Mouse (Mus musculus) frontal cortex, postnatal 14 days (tissue): Measurements from ENCODE around the gene Klhl10.

ENCODE experiments used
- DNase-seq, 2 experiments: peaks; one replicate each; pipeline ENCODE4 v3.0.0; 2022; ENCODE audit warnings: low spot score in 2 of 2

Gene Klhl10

GRCm38 (mm10) chr11:100408076-100408834, 33.5 kb upstream of the Klhl10 start:
- peak in 1 of 2 experiments; percentile 57 for DNase-seq

GRCm38 (mm10) chr11:100408835-100409462, 32.8 kb upstream of the Klhl10 start:
- no peak for DNase-seq

DNA sequence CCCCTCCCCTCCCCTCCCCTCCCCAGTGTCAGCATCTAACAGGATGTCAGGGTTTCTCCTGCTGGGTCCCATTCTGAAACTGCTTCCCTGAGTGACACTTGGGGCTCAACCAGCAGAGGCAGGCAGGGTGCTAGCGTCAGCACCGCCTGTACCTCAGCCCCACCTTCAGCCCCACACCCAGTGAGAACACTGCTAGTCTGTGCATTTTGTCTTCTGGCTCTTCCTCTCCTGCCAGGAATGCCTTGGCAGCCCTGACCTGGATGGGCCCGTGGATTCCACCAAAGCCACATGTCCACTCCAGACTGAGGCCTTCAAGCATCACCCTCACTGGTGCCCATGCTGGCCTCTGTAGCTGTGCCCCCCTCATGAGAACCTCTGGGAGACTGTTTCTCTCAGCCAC, 32.0 kb upstream of the Klhl10 start:
- no peak for DNase-seq

- DNase-seq: no peak
Measured at GRCm38 (mm10) chr11:100411736-100412135, 30.0 kb upstream of the Klhl10 start.

DNA sequence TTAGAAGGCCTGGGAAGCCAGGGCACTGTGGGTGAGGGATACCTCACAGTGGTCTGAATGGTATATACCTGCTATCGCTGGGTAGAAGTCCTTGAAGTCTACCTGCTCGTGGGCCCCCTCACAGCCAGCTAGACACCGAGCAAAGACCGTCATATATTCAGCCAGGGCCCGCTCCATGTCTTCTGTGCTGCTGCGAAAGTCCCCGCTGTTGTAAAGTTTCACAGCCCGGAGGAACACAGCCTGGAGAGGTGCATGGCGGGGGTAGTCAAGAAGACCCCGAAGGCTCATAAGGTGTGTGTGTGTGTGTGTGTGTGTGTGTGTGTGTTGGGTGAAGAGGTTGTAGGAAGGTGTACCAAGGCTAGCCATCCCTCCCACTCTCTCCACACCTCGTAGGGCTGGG, 28.2 kb upstream of the Klhl10 start:
- DNase-seq: no peak

GRCm38 (mm10) chr11:100414021-100414913, 27.4 kb upstream of the Klhl10 start, which contains the start of gene P3h4:
Gene P3h4, minus strand, starts transcription at chr11:100414836.
- DNase-seq: peak in 1 of 2 experiments; percentile 62

- no peak for DNase-seq
Measured at GRCm38 (mm10) chr11:100414914-100415822, 26.5 kb upstream of the Klhl10 start, which contains the start of gene Fkbp10. Gene Fkbp10, plus strand, starts transcription at chr11:100415697.

GRCm38 (mm10) chr11:100421537-100421936, 20.2 kb upstream of the Klhl10 start:
- no peak for DNase-seq

DNA sequence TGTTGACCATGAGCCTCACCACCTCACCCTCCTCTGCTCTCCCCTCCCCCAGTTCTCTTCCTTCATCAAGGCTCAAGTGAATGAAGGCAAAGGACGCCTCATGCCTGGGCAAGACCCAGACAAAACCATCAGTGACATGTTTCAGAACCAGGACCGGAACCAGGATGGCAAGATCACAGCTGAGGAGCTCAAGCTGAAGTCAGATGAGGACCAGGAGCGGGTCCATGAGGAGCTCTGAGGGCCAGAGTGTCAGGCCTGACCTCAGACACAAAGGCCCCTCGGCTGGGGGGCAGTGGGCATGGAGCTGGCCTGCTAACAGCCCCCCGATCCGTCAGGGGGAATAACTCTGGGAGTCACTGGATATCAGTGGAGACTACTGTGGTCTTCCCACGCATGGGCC, 17.9 kb upstream of the Klhl10 start:
- no peak for DNase-seq

DNA sequence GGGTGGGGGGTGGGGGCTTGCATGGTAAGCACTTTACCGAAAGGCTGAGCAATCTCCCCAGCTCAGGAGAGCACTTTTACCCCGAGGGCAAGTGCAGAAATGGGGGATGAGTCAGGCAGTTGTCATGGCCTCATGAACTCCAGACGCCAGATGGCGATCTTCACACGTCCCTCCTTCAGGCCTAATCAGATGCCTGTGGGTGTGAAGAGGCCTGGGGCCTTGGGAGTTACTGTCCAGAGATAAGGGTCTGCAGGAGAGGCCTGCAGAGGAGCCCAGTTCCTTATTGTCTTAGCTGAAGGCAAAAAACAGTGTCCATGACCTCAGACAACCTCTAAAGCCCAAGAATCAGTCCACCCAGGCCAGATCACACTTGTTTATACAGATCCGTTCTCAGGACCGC, 15.9 kb upstream of the Klhl10 start:
- DNase-seq: peak in 1 of 2 experiments; percentile 60

GRCm38 (mm10) chr11:100426820-100427219, 14.9 kb upstream of the Klhl10 start:
- no peak for DNase-seq

GRCm38 (mm10) chr11:100428612-100429199, 13.0 kb upstream of the Klhl10 start:
- no peak for DNase-seq

DNA sequence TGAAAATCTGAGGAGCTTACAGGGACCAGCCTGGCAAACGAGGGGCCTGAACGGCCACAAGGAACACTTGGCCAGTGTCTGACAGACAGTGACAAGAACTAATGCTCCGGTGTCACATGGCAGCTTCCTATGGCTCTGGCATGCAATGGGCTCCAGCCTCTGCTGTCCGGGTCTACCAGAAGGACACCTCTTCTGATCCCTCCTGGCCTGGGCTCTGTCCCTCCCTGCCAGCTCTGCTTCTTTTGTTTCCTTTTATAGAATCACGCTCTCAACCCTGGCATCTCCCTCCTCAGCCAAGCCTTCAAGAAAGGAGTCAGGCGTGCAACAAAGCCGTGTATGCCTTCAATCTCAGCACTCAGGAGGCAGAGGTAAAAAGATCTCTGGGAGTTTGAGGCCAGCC, 11.7 kb upstream of the Klhl10 start:
- no peak for DNase-seq

GRCm38 (mm10) chr11:100432002-100432401, 9.7 kb upstream of the Klhl10 start:
- no peak for DNase-seq

GRCm38 (mm10) chr11:100435678-100436246, 6.0 kb upstream of the Klhl10 start:
- DNase-seq: no peak

DNA sequence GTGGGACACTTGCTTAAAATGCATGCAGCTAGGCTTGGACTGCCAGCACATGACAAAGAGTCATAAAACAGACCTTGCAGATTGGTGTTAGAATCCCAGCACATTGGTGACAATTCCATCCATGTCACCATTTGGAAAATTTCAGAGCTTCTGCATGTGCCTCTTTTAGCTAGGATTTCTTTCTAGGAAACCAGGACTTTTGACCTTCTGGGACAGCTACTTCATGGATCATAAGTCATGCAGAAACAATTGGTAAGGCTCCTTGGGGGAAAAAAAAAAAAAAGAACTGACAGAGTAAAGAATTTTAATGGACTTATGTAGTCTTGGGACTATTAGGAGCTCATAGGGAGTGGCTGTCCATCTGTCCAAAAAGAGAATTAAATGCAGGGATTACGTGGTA, 3.8 kb upstream of the Klhl10 start:
- DNase-seq: no peak

DNA sequence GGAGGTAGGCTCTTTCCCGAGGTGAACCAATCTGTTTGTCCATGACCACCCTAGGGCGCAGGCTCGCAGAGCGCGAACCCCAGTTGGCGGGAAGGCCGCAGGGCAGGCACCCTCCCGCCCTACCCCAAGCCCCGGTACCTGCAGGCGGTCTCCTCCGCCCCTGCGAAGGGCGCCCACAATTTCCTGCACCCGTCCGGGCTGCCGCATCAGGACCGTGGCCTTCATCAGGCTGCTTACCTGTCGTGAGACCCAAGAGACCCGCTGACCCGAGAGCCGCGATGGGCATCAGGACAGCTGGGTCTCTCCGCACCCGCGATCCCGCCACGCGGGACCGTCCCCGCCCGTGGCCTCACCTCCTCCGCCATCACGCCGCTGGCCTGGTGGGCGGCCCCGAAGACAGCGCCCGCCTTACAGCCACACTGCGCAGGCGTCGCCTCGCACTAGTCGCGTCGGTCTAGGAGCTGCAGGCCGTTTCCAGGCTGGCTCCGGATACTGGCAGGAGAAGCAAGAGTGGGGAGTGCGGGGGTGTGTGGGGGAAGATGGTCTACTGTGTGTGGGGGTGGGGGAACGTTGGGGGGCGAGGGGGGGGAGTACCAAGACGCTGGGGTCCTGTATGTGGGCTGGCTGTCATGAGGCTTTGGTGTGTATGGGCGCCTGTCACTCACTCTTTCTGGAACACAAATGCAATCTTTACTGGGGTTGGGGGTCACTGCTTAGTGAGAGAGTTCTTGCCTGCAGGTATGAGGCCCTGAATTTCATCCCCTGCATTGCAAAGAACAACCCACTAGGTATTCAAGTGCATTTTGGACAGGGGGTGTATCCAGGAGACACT, 810 bp upstream of the Klhl10 start:
- peak; percentile 68 to 71 for DNase-seq

- DNase-seq: no peak
Measured at GRCm38 (mm10) chr11:100442625-100443024, 908 bp downstream of the Klhl10 start.

- DNase-seq: no peak
Measured at GRCm38 (mm10) chr11:100457247-100457646, 15.5 kb downstream of the Klhl10 start.
